Mouse (Mus musculus): ENCODE results near the gene Chd2.

Gene Chd2

DNA sequence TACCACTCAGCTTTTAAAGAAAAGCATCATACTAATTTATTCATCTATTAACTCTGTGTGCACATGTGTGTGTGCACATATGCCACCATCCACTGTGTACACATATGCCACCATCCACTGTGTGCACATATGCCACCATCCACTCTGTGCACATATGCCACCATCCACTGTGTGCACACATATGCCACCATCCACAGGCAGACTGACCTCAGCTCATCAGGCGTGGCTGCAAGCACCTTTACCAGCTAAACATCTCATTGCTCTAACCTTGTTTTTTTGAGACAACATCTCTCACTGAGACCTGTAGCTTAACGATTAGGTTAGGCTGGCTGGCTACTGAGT is 107.3 kb downstream of the Chd2 start:
- no peak for DNase-seq

- DNase-seq: no peak
Observed at GRCm38 (mm10) chr7:73433637-73434335, 107.8 kb downstream of the Chd2 start.

DNA sequence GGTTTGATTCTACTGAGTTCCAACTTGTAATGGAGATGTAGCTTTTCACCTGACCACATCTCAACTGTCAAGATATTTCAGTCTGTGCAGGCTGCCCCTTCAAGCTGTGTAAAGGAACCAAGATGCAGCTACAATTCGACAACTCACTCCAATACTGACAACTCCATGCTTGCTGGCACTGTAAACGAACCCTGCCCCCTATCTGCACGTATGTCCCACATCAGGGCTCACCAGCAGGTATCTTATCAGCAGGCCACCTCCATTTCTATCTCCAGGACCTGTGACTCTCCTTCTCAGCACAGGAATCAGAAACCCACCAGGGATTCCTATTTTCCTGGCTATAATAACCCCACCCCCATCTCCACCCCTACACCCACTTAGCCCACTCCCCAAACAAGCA is 113.1 kb downstream of the Chd2 start:
- no peak for DNase-seq

DNA sequence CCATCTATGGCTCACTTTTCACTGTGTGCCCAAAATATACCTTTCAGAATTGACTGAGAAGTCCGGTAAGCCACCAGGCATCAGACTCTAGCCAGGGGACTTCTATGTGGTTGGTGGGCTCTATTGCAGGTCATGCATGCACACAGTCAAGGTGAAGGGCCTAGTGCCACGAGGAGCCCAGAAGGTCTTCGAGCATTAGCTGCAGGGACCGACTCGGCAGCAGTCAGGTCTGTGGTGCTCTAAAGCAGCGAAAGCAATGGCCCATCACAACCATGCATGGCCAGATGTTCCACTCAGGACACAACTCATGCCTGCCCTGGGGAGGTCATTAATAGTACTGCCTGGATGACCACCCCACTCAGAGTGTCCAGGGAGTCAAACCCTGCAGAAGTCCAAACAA is 113.8 kb downstream of the Chd2 start:
- no peak for DNase-seq

GRCm38 (mm10) chr7:73426752-73427386 is 114.8 kb downstream of the Chd2 start:
- no peak for DNase-seq

DNA sequence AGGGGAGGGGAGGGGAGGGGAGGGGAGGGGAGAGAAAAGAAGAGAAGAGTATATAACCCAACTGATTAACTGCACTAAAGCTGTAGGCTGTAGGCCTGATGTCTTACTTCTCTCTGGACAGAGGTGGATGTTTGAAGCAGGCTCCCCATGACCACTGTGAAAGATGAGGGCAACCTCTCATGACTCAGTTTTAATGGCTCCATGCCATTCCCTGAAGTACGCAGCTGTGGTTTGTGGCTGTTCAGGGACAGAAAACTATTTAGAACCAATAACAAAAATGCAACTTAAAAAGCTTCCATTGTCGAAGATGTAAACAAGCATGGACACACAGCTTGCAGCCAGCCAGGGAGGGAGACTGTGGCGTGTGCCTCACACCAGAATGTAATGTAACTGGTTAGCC is 115.4 kb downstream of the Chd2 start:
- no peak for DNase-seq

DNA sequence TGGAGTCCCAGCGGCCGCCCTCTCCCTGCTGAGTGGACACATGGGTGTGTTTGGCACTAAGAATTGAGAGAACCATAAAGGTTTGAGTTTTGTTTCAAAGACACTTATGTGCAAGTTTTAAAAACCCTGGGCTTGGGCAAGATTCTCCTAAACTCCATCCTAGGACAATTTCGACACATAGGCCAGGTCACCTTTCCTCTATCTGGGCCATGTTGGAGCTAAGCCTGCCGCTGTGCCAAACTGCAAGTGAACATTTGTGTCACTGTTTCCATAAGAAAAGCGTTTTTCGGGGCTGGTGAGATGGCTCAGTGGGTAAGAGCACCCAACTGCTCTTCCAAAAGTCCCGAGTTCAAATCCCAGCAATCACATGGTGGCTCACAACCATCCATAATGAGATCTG is 116.2 kb downstream of the Chd2 start:
- DNase-seq: no peak

- DNase-seq: peak; percentile 48
Observed at GRCm38 (mm10) chr7:73424705-73425104, 116.9 kb downstream of the Chd2 start.

GRCm38 (mm10) chr7:73424243-73424642 is 117.4 kb downstream of the Chd2 start:
- no peak for DNase-seq

DNA sequence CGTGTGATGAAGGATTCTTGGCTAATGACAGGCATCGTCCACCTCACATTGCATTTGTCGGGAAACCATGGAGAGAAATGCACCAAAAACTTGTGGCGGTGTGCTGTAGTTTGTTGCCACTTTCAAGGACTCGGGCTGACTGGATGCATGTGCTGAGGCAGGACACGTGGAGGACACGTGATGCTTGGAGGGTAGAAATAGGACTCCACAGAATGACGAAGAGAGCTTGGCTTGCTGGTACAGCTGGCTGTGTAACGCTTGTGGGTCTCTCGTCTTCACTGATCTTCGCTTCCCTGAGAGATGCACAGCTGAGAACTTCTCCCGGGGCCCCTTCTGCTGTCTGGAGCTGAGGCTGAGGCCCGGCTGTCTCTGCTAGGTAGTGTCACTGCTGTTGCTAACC is 118.4 kb downstream of the Chd2 start:
- no peak for DNase-seq

DNA sequence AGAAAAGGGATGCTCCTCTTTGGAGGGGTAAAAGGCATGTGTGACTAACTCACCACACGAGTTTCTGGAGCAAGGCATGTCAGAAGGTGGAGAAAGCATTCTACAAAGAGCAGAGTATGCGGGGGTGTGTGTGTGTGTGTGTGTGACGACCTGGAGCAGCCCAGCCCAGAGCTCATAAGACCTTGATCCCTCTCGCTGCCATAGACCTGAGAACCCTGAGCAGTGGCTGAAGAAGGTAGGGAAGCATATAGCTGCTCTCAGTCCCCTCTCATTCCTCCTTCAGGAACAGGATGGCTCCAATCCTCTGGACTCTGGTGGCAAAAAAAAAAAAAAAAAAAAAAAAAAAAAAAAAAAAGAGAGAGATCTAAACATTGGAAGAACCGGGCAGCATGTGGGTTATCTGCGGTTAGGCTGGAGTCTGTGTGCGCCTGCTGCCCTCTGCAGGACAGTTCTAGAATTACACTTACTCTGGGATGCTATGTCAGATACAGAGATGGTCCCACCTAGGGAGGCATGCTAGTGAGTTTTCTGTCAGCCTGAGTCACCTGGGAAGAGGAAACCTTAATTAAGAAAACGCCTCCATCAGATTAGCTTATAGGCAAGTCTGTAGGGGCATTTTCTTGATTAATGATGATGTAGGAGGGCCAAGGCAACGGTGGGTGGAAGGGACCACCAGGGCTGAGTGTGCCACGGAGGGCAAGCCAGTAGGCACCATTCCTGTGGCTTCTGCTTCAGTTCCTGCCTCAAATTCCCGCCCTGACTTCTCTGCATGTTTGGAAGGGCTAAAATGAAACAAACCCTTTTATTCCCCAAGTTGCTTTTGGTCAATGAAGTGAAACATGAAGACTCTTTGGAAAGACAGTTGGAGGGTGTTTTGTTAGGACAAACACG is 119.2 kb downstream of the Chd2 start:
- DNase-seq: peak; percentile 69

DNA sequence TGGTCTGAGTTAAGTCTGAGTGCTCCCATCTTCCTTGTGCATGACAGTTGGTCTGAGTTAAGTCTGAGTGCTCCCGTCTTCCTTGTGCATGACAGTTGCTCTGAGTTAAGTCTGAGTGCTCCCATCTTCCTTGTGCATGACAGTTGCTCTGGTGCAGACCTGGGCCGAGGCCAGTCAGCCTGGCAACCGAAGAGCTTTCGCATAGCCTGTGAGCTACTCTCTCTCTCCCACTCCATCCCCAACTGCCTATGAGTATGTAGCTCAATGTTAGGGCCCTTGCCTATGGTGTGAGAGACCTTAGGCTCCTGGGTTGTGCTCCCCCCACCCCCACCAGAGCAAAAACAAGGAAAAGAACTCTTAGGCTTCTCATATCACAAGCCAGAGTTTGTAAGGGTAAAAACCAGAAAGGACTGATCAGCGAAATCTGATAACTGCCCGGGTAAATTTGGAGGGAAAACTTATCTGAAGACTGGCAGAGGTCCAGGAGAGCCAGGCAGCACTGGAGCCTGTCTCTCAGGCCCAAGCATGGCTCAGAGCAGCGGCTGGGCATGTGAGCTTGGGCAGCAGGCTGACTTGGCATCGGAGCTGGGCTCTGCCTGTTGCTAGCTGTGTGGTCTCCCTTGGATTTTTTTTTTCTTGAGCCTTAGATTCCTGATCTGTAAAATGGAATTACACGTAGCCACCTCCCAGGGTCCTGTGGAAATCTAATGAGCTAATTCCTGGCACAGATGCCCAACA is 120.2 kb downstream of the Chd2 start:
- DNase-seq: no peak

GRCm38 (mm10) chr7:73420827-73421226 is 120.8 kb downstream of the Chd2 start:
- no peak for DNase-seq

GRCm38 (mm10) chr7:73419375-73419774 is 122.3 kb downstream of the Chd2 start:
- DNase-seq: no peak

DNA sequence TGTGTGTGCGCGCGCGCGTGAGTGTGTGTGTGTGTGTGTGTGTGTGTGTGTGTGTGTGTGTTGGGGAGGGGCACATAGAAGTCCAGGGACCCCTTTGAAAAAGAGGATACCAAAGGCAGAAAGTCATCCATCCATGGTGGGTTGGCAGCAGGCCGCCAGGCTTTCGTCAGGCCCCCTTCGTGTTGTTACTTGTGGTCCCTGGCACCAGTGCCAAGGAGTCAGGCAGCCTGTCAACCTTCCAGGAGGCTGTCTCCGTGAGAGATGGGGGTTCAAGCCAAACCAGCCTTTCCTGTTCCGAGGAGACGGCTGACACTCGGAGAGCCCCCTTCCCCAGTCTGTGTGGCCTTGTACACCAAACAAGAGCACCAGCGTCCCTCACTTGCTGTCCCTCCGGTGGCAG is 127.4 kb downstream of the Chd2 start:
- DNase-seq: no peak

GRCm38 (mm10) chr7:73412419-73412818 is 129.2 kb downstream of the Chd2 start:
- no peak for DNase-seq

DNA sequence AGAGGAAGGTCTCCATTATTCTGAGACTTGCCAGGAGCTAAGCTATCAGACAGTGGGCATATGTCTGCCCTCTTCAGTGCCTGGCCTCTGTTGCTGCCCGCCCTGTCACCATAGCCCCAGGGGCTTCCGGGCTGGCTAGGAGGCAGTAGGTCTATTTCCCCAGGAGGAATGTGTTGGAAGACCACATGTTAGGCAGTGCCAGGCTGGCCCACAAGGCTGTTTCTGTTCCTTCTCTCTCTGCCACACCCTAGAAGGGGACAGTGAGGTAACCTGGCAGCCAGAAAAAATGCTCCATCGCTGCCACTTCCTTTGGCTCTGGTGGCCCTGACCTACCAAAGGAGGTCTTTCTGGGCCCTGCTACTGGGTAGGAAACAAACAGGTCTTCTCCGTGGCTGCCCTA is 129.6 kb downstream of the Chd2 start:
- no peak for DNase-seq

GRCm38 (mm10) chr7:73411523-73411922 is 130.1 kb downstream of the Chd2 start:
- DNase-seq: no peak

- DNase-seq: no peak
Observed at GRCm38 (mm10) chr7:73405550-73405949, 136.1 kb downstream of the Chd2 start.

- DNase-seq: no peak
Observed at GRCm38 (mm10) chr7:73403538-73403937, 138.1 kb downstream of the Chd2 start.

GRCm38 (mm10) chr7:73402671-73403070 is 139.0 kb downstream of the Chd2 start:
- no peak for DNase-seq

- DNase-seq: no peak
Observed at GRCm38 (mm10) chr7:73402106-73402505, 139.5 kb downstream of the Chd2 start.

Measured in cerebellum, adult 11-12 months (tissue).